Mouse (Mus musculus) intestine, embryonic 16.5 days (tissue): ENCODE results near the gene Baz2a. TPM values are rescaled to one million over a fixed set of nuclear protein-coding genes. Genes with fewer than 3 reads are reported as not detected.
"Not testable (repeated sequence)": the region's sequence is repeated elsewhere in the genome, so short reads cannot be mapped to it uniquely, and the experiment has no call there.

ENCODE experiments used
- ATAC-seq: fragments of 200-750 bp; cut with Nextera tagmentation; 2 replicates; pipeline ENCODE4 v1.8.0; 2017; ENCODE audit warnings: moderate TSS enrichment, moderate library complexity
- H3K27ac ChIP-seq: fragments of 300-500 bp; sonication (generic); 2 replicates; pipeline ENCODE4 v1.5.1; 2014; ENCODE audit warnings: mild to moderate bottlenecking, low read length
- H3K27me3 ChIP-seq: fragments of 300-500 bp; sonication (generic); replicated peaks from 2 replicates; pipeline ENCODE4 v1.6.1; 2014; ENCODE audit warnings: low read length, control low read depth, mixed read lengths; ENCODE audit not compliant: control insufficient read depth, insufficient read depth
- H3K36me3 ChIP-seq: fragments of 300-500 bp; sonication (generic); 2 replicates; pipeline ENCODE4 v1.6.1; 2014; ENCODE audit warnings: low read length, control low read depth; ENCODE audit not compliant: control insufficient read depth, insufficient read depth
- H3K4me1 ChIP-seq: fragments of 300-500 bp; sonication (generic); 2 replicates; pipeline ENCODE4 v1.6.1; 2014; ENCODE audit warnings: low read length, control low read depth, mixed read lengths; ENCODE audit not compliant: control insufficient read depth, insufficient read depth
- H3K4me2 ChIP-seq: fragments of 300-500 bp; sonication (generic); 2 replicates; pipeline ENCODE4 v1.6.1; 2014; ENCODE audit warnings: low read depth, low read length, control low read depth
- H3K4me3 ChIP-seq: fragments of 300-500 bp; sonication (generic); 2 replicates; pipeline ENCODE4 v1.5.1; 2014; ENCODE audit warnings: mild to moderate bottlenecking, low read length
- H3K9ac ChIP-seq: fragments of 300-500 bp; sonication (generic); 2 replicates; pipeline ENCODE4 v1.6.1; 2014; ENCODE audit warnings: low read depth, low read length
- H3K9me3 ChIP-seq: fragments of 300-500 bp; sonication (generic); 2 replicates; pipeline ENCODE4 v1.6.1; 2016; ENCODE audit warnings: low read length, control low read depth; ENCODE audit not compliant: control insufficient read depth
- WGBS: fragments of 180-500 bp; shearing (Covaris S2); extraction: QIAGEN DNeasy Blood & Tissue Kit; methylation state at CpG from one replicate; pipeline ENCODE4 v1.1.7; 2014; 5-methylcytosine and 5-hydroxymethylcytosine counted together
- polyA plus RNA-seq: library from polyadenylated mRNA; unstranded; fragments of >200 nt; fragmentation: Nextera tagmentation; extraction: Ambion mirVana; gene quantifications from 2 replicates; pipeline ENCODE4 v1.2.1, GENCODE M21; 2015

Baz2a gene
- polyA plus RNA-seq, 1 experiment from 2014 or later, result 9.6 TPM

DNA sequence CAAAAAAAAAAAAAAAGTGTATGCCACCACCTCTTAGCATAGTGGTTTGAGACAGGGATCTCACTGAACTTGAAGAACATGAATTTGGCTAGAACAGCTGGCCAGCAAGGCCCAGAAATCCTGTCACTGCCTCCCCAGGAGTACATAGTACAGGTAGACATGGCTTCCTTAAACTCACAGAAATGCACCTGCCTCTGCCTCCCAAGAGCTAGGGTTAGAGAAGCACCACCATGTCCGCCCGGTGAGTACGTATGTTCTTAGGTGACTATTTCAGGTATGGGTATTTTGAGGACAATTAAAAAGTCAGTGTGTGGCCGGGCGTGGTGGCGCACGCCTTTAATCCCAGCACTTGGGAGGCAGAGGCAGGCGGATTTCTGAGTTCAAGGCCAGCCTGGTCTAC is 38.4 kb upstream of the Baz2a start:
- Histone ChIP-seq H3K9me3 (no peaks in the 10 kb centered on the region), H3K9ac (no peak overlapping the region), H3K4me1 (peaks cover 4% of the 10 kb centered on the region; the same call in 1 of the 2 replicates), H3K27me3 (no peaks in the 10 kb centered on the region), H3K4me3 (no peak overlapping the region), H3K4me2 (no peak overlapping the region), H3K36me3 (peaks cover 11% of the 10 kb centered on the region), H3K27ac (no peak overlapping the region)
- 94% methylated on average over 8 of the region's 8 CpGs for WGBS
- ATAC-seq, result no peak

DNA sequence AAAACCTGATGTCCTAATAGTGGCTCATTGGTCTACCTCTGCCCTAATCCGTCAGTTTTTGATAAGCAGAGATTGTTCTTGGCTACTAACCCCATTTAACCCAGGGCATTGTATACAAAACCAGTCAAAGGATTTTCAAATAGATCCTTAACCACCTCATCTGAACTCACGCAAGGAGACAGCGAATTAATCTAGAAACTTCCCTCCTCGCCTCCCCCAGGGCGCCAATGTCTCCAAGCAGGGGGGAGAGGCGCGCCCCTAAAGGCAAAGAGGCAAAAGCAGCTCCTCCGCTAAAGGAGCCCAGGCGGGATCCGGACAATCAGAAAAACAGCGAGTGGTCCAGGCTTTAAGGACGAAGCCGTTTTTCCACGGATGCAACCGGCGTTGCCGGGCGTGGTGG is 33.2 kb upstream of the Baz2a start:
- Histone ChIP-seq H3K9ac (peak overlapping the region; percentile 96), H3K4me3 (peak overlapping the region; percentile 98), H3K27ac (peak overlapping the region; percentile 98), H3K4me2 (peak overlapping the region; percentile 88), H3K9me3 (no peaks in the 10 kb centered on the region), H3K4me1 (peaks cover 19% of the 10 kb centered on the region), H3K27me3 (no peaks in the 10 kb centered on the region), H3K36me3 (no peaks in the 10 kb centered on the region)
- ATAC-seq, result no peak
- WGBS, result under 1% methylated on average over 18 of the region's 18 CpGs

DNA sequence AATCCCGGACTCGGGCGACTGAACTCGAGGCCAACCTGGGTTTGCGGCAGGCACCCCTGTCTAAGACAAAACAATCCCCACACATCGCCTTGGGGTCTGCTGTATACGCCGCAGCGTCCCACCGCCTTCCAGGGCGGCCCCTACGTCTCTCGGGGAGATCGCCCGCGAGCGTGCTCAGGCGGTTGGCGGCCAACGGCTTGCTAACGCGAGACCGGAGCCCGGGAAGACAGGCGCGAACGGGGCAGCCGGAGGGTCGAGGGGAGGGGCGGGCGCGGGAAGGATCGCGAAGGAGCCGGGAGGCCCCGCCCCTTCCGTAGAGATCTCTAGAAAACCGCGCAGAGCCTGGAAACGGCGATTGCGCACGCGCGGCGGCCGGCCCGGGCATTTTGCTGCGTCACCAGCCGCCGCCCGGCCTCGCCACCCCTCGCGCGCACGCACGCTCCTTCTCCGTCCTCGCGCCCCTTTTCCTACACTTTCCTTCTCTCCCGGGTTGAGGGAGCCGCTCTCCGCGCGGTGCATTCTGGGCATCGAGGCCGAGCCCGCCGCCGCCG is 32.7 kb upstream of the Baz2a start, which contains the start of gene Ptges3:
Gene Ptges3 (plus strand): TSS at position 354 of the 551 bp plus-strand sequence.
- peaks cover 19% of the 10 kb centered on the region for H3K4me1 ChIP-seq
- H3K9ac ChIP-seq, result peak within 1 kb of the TSS; percentile 96
- no peaks in the 10 kb centered on the region for H3K27me3 ChIP-seq
- WGBS, result 0% methylated on average over 63 of the region's 72 CpGs
- H3K27ac ChIP-seq, result peak within 1 kb of the TSS; percentile 98
- H3K4me3 ChIP-seq, result peak within 1 kb of the TSS; percentile 98
- peak within 1 kb of the TSS; percentile 88 for H3K4me2 ChIP-seq
- no peaks in the 10 kb centered on the region for H3K9me3 ChIP-seq
- H3K36me3 ChIP-seq, result no peaks in the 10 kb centered on the region
- ATAC-seq, result peak; percentile 92

DNA sequence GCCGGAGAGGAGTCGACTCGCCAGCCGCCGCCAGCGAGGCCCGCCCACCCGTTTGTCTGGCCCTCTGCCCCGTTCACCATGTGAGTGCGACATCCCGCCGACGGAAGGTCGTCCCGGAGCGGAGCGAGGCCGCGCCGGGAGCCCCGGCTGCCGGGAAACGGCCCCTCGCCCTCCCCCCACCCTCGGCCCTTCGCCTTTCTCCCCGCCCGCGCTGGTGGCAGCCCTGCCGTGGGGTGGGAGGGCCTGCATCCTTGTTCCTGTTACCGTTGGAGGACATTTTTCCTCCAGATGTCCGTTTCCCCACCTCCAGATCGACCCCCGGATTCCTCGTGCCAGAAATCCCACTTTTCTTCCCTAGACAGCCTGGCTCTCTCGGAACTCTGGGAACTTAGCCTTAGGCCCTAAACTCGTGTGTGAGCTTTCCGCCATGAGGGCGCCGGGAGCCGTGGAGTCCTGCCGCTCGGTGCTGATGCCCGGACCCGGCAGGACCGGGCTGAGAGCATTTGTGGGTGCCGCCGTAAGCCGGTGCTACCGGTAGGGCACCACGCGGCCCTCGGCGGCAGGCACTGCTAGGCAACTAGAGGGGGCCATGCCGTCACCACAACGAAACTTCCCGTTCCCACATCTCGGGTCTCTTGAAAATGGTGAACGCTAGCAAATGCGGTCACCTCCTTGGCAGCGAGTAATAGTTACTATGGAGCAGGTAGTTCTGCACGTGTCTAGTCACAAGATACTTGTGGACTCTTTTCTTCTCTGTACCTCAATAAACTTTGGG is 32.0 kb upstream of the Baz2a start:
- Histone ChIP-seq H3K4me3 (peak overlapping the region; percentile 98), H3K27me3 (no peaks in the 10 kb centered on the region), H3K4me1 (peaks cover 19% of the 10 kb centered on the region), H3K27ac (peak overlapping the region; percentile 98), H3K9me3 (no peaks in the 10 kb centered on the region), H3K36me3 (no peaks in the 10 kb centered on the region; the same call in 1 of the 2 replicates), H3K4me2 (peak overlapping the region; percentile 70), H3K9ac (peak overlapping the region; percentile 96)
- ATAC-seq, result peak; percentile 65
- under 1% methylated on average over 58 of the region's 62 CpGs for WGBS

DNA sequence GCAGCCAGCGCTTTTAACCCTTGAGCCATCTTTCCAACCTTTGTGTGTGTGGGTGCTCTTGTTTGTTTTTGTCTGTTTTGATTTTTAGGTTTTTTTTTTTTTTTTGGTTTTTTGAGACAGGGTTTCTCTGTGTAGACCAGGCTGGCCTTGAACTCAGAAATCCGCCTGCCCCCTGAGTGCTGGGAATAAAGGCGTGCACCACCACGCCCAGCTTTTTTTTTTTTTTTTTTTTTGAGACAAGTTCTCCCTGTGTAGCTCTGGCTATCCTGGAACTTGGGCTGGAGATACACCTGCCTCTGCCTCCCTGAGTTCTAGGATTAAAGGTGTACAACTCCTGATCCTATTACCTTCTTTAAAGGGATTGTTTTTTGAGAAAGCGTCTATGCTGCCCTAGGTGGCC is 30.3 kb upstream of the Baz2a start:
- no peak for ATAC-seq
- H3K27ac ChIP-seq, result no peak overlapping the region
- peak overlapping the region; percentile 98 for H3K4me3 ChIP-seq
- peak overlapping the region; percentile 70 for H3K4me2 ChIP-seq
- no peaks in the 10 kb centered on the region for H3K27me3 ChIP-seq
- 81% methylated on average over 5 of the region's 5 CpGs for WGBS
- peaks cover 19% of the 10 kb centered on the region for H3K4me1 ChIP-seq
- no peak overlapping the region; the same call in 1 of the 2 replicates for H3K9ac ChIP-seq
- H3K9me3 ChIP-seq, result no peaks in the 10 kb centered on the region
- no peaks in the 10 kb centered on the region; the same call in none of the 2 replicates for H3K36me3 ChIP-seq

DNA sequence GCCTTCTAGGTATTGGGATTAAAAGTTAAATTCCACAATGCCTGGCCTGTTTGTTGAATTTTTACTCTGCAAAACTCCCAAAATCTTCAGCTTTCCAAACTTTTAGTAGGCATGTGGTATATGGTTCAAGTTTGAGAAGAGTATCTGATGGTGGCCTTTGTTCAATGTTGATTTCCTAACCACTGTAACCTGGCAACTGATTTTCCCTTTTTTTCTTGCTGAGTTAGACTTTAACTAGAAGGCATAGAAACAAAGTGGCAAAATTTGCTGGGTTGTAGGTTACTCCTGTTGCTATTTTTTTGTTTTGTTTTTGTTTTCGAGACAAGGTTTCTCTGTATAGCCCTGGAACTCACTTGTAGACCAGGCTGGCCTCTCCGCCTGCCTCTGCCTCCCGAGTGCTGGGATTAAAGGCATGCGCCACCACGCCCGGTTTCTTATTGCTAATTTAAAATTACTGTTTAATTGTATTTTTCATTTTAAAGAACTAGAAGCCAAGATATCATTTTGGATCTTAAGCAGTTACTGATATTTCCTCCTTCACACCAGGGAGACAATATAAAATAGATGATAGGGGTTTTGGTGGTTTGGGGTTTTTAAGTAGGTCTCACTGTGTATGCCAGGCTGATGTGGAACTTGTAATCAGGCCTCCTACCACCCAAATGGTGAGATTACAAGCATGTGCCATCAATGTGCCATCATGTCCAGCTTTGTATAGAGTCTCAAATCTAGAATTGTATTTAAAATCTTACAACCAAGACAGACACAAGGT is 29.0 kb upstream of the Baz2a start:
- H3K9me3 ChIP-seq, result no peaks in the 10 kb centered on the region
- H3K27me3 ChIP-seq, result no peaks in the 10 kb centered on the region
- no peak overlapping the region for H3K4me2 ChIP-seq
- H3K4me3 ChIP-seq, result no peak overlapping the region
- no peak overlapping the region for H3K27ac ChIP-seq
- peaks cover 19% of the 10 kb centered on the region for H3K4me1 ChIP-seq
- WGBS, result 93% methylated on average over 6 of the region's 6 CpGs
- H3K36me3 ChIP-seq, result no peaks in the 10 kb centered on the region; the same call in none of the 2 replicates
- no peak overlapping the region for H3K9ac ChIP-seq
- no peak for ATAC-seq

DNA sequence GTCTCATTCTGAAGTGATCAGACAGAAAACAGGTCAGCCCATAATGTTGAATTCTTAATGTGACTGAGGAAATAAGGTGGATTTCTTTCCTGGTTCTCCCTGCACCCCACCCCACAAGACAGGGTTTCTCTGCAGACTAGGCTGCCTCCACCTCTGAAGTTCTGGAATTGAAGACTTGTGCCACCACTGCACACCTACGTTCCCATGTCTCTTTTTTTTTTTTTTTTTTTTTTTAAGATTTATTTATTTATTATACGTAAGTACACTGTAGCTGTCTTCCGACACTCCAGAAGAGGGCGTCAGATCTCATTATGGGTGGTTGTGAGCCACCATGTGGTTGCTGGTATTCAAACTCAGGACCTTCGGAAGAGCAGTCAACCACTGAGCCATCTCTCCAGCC is 25.3 kb upstream of the Baz2a start:
- no peak overlapping the region for H3K4me3 ChIP-seq
- peaks cover 16% of the 10 kb centered on the region for H3K36me3 ChIP-seq
- H3K4me2 ChIP-seq, result no peak overlapping the region
- 77% methylated on average over 5 of the region's 5 CpGs for WGBS
- no peak overlapping the region for H3K9ac ChIP-seq
- H3K27me3 ChIP-seq, result no peaks in the 10 kb centered on the region
- H3K27ac ChIP-seq, result no peak overlapping the region
- no peaks in the 10 kb centered on the region for H3K9me3 ChIP-seq
- peaks cover 10% of the 10 kb centered on the region; the same call in 1 of the 2 replicates for H3K4me1 ChIP-seq
- ATAC-seq, result no peak

DNA sequence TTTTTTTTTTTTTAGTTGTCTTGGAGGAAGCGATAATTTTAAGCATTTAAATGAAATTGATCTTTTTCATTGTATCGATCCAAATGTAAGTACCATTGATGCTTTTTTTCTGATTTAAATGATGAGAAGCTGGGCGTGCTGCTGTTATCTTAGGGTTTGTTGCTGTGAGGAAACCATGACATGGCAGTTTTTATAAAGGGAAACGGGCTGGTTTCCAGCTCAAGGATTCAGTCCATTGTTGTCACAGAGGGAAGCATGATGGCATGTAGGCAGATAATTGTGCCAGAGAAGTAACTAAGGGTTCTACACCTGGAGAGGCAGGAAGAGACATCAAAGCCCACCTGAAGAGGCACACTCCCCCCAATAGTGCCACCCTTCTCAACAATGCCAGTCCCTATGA is 22.2 kb upstream of the Baz2a start:
- 95% methylated on average over 4 of the region's 4 CpGs for WGBS
- Histone ChIP-seq H3K4me3 (no peak overlapping the region), H3K4me2 (no peak overlapping the region), H3K36me3 (peaks cover 24% of the 10 kb centered on the region), H3K9ac (no peak overlapping the region), H3K4me1 (no peaks in the 10 kb centered on the region), H3K9me3 (no peaks in the 10 kb centered on the region), H3K27me3 (no peaks in the 10 kb centered on the region), H3K27ac (no peak overlapping the region)
- ATAC-seq, result no peak

DNA sequence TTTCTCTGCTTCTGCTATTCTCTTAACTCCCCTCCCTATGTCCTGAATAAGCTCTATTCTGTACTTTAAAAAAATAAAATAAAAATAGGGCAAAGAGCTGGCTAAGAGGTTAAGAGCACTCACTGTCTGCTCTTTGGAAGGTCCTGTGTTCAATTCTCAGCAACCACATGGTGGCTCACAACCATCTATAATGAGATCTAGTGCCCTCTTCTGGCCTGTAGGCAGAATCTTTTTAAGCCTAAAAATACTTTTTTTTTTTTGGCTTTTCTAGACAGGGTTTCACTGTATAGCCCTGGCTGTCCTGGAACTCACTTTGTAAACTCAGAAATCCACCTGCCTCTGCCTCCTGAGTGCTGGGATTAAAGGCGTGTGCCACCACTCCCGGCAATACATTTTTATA is 20.9 kb upstream of the Baz2a start:
- H3K4me3 ChIP-seq, ATAC-seq, H3K4me2 ChIP-seq, H3K4me1 ChIP-seq, H3K9me3 ChIP-seq, H3K27me3 ChIP-seq, H3K9ac ChIP-seq, H3K27ac ChIP-seq: not testable (repeated sequence)
- peaks cover 24% of the 10 kb centered on the region for H3K36me3 ChIP-seq
- 92% methylated on average over 2 of the region's 2 CpGs for WGBS
